In genomic region chr12:60717326-60717725, GRCm38 (mm10) we compare ENCODE assay signal across 22 mouse cellular contexts.
DNase-seq lines count a peak whose midpoint lies in the region; ATAC-seq and TF ChIP-seq lines count a peak whose summit lies in the region.
"Had no signal": no experiment of that assay in that cellular context is flagged by ENCODE, and none has a peak within 500 bp of the region (broad histone marks: within the 10 kb centered on the region; RNA-seq: fewer than 3 reads in every experiment).

No protein-coding gene starts in this region.

- DNase-seq in stomach, postnatal 0 days (ENCODE audit: low spot score): no peak
- no peak for DNase-seq in adipocyte (ENCODE audit: low spot score)
- no peak for DNase-seq in testis, postnatal 14 days (ENCODE audit: low spot score)
- DNase-seq in neural tube, embryonic 10.5 days (ENCODE audit: extremely low spot score, low spot score): no peak
- DNase-seq: adrenal gland, adult 2 months; adrenal gland, adult 8-10 months; adrenal gland, postnatal 10 days; adrenal gland, postnatal 14 days; adrenal gland, postnatal 25 days; adrenal gland, postnatal 36 days; B cell, adult 2 months; cerebellum, adult 11 months; cerebellum, adult 11-12 months; cerebellum, adult 18-20 months; cerebellum, adult 2 months had no signal

- peak; percentile 61; the same call in 1 of the 2 replicates for ATAC-seq in stomach, embryonic 14.5 days (ENCODE audit: insufficient number of reproducible peaks, insufficient read depth, low FRiP score, low read depth)
- peak; percentile 56; the same call in 1 of the 2 replicates for ATAC-seq in stomach, embryonic 15.5 days (ENCODE audit: insufficient read depth, low FRiP score, low read depth)
- ATAC-seq in stomach, postnatal 0 days (ENCODE audit: low FRiP score, low TSS enrichment): 0 out of 2 replicates have a peak, but pooled peaks have one; percentile 35
- ATAC-seq: activated CD4-positive, CD25-positive, alpha-beta regulatory T cell, adult 4 months; CD4-positive, CD25-positive, alpha-beta regulatory T cell, adult 4 months; Patski had no signal

- H3K27me3 ChIP-seq in stomach, embryonic 14.5 days (ENCODE audit: control insufficient read depth, insufficient read depth, low read length): no peaks in the 10 kb centered on the region
- no peaks in the 10 kb centered on the region for H3K27me3 ChIP-seq in stomach, embryonic 15.5 days (replicated peaks)
- H3K27me3 ChIP-seq in stomach, postnatal 0 days (ENCODE audit: control insufficient read depth, insufficient read depth, low read length): no peaks in the 10 kb centered on the region
- H3K27me3 ChIP-seq: CH12.LX, Patski had no signal

- H3K4me2 ChIP-seq in stomach, embryonic 14.5 days (replicated peaks; ENCODE audit: low read depth, low read length): no peak overlapping the region
- H3K4me2 ChIP-seq in stomach, embryonic 15.5 days: no peak overlapping the region
- no peak overlapping the region for H3K4me2 ChIP-seq in stomach, postnatal 0 days (replicated peaks; ENCODE audit: low read depth)

- no peak for TF ChIP-seq EP300 in stomach, postnatal 0 days (optimal IDR thresholded peaks at IDR 0.05)

- no peak overlapping the region for H3K4me3 ChIP-seq in stomach, embryonic 14.5 days (ENCODE audit: low read depth, low read length)
- no peak overlapping the region for H3K4me3 ChIP-seq in stomach, embryonic 15.5 days (replicated peaks)
- no peak overlapping the region for H3K4me3 ChIP-seq in stomach, postnatal 0 days (ENCODE audit: low read depth, low read length)

- no peak for TF ChIP-seq CTCF in stomach, postnatal 0 days (IDR thresholded peaks at IDR 0.05; ENCODE audit: low read depth)

- no peaks in the 10 kb centered on the region for H3K4me1 ChIP-seq in stomach, embryonic 14.5 days (ENCODE audit: control insufficient read depth, insufficient read depth, low read length)
- H3K4me1 ChIP-seq in stomach, embryonic 15.5 days: no peaks in the 10 kb centered on the region
- H3K4me1 ChIP-seq in stomach, postnatal 0 days (replicated peaks; ENCODE audit: control insufficient read depth, insufficient read depth): no peaks in the 10 kb centered on the region

- H3K9me3 ChIP-seq in stomach, embryonic 14.5 days (ENCODE audit: control insufficient read depth, low read depth, low read length): no peaks in the 10 kb centered on the region
- H3K9me3 ChIP-seq in stomach, embryonic 15.5 days: no peaks in the 10 kb centered on the region
- H3K9me3 ChIP-seq in stomach, postnatal 0 days (ENCODE audit: control insufficient read depth, low read length): no peaks in the 10 kb centered on the region

- H3K27ac ChIP-seq in stomach, embryonic 14.5 days (ENCODE audit: low read length): no peak overlapping the region
- H3K27ac ChIP-seq in stomach, embryonic 15.5 days: no peak overlapping the region
- no peak overlapping the region for H3K27ac ChIP-seq in stomach, postnatal 0 days (replicated peaks)

- no peak overlapping the region for H3K9ac ChIP-seq in stomach, embryonic 14.5 days (replicated peaks; ENCODE audit: low read depth, low read length)
- no peak overlapping the region for H3K9ac ChIP-seq in stomach, embryonic 15.5 days
- no peak overlapping the region for H3K9ac ChIP-seq in stomach, postnatal 0 days (ENCODE audit: low read length)

- H3K36me3 ChIP-seq in stomach, embryonic 14.5 days (ENCODE audit: control insufficient read depth, insufficient read depth, low read length): no peaks in the 10 kb centered on the region
- no peaks in the 10 kb centered on the region for H3K36me3 ChIP-seq in stomach, embryonic 15.5 days
- H3K36me3 ChIP-seq in stomach, postnatal 0 days (ENCODE audit: control insufficient read depth, insufficient read depth, low read length): no peaks in the 10 kb centered on the region
- H3K36me3 ChIP-seq: G1E had no signal
